Mouse (Mus musculus): ENCODE results near the gene Tmem132d. TPM values are rescaled to one million over a fixed set of nuclear protein-coding genes. Genes with fewer than 3 reads are reported as not detected.

The Tmem132d gene
- polyA plus RNA-seq, 1 experiment from 2014 or later = not detected

GRCm38 (mm10) chr5:127885566-127886505, 547.0 kb downstream of the Tmem132d start:
- Histone ChIP-seq H3K9me3 (ENCODE audit: control insufficient read depth) (0 out of 2 replicates have a peak, but pooled peaks cover 5% of the 10 kb centered on the region), H3K4me1 (replicated peaks; ENCODE audit: control insufficient read depth, insufficient read depth, low read length) (no peaks in the 10 kb centered on the region), H3K9ac (ENCODE audit: low read depth, low read length) (no peak overlapping the region), H3K4me3 (ENCODE audit: low read depth, low read length) (no peak overlapping the region), H3K4me2 (replicated peaks; ENCODE audit: low read depth) (no peak overlapping the region), H3K27me3 (replicated peaks; ENCODE audit: control insufficient read depth, insufficient read depth, low read length) (no peaks in the 10 kb centered on the region), H3K27ac (ENCODE audit: low read depth, low read length) (no peak overlapping the region), H3K36me3 (ENCODE audit: control insufficient read depth, insufficient read depth) (no peaks in the 10 kb centered on the region)
- no peak for ATAC-seq
- no peak for TF ChIP-seq CTCF (IDR thresholded peaks at IDR 0.05; ENCODE audit: low read depth)
- WGBS = 91% methylated on average over 18 of the region's 18 CpGs

GRCm38 (mm10) chr5:127883021-127883420, 549.9 kb downstream of the Tmem132d start:
- no peak for ATAC-seq
- Histone ChIP-seq H3K4me3 (ENCODE audit: low read depth, low read length) (no peak overlapping the region), H3K27me3 (replicated peaks; ENCODE audit: control insufficient read depth, insufficient read depth, low read length) (no peaks in the 10 kb centered on the region), H3K36me3 (ENCODE audit: control insufficient read depth, insufficient read depth) (no peaks in the 10 kb centered on the region), H3K27ac (ENCODE audit: low read depth, low read length) (no peak overlapping the region), H3K4me2 (replicated peaks; ENCODE audit: low read depth) (no peak overlapping the region), H3K9ac (ENCODE audit: low read depth, low read length) (no peak overlapping the region), H3K4me1 (replicated peaks; ENCODE audit: control insufficient read depth, insufficient read depth, low read length) (no peaks in the 10 kb centered on the region), H3K9me3 (ENCODE audit: control insufficient read depth) (0 out of 2 replicates have a peak, but pooled peaks cover 5% of the 10 kb centered on the region)
- WGBS = 60% methylated on average over 10 of the region's 10 CpGs
- TF ChIP-seq CTCF (IDR thresholded peaks at IDR 0.05; ENCODE audit: low read depth) = no peak

DNA sequence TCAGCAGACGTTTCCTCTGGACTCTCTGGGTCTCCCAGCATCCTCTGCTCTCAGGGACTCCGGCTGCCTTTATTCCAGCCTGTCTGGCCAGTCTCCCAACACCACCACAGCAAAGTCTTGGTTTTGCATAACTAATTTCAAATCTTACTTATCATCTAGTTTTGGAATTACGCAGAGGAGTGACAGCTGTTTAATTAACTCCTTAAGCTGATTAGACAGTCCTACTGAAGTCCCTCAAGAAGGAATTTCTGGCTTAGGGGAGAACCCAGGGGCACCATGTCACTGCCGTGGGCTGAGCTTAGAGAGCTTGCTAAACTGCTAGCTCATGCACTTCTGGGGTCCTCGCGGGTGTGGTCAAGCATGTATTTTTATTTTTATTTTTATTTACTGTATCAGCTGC, 558.4 kb downstream of the Tmem132d start:
- H3K9ac ChIP-seq (ENCODE audit: low read depth, low read length) = no peak overlapping the region
- TF ChIP-seq CTCF (IDR thresholded peaks at IDR 0.05; ENCODE audit: low read depth) = no peak
- no peak for ATAC-seq
- no peak overlapping the region for H3K4me3 ChIP-seq (ENCODE audit: low read depth, low read length)
- no peak overlapping the region for H3K4me2 ChIP-seq (replicated peaks; ENCODE audit: low read depth)
- WGBS = 80% methylated on average over 6 of the region's 6 CpGs
- 0 out of 2 replicates have a peak, but pooled peaks cover 2% of the 10 kb centered on the region for H3K9me3 ChIP-seq (ENCODE audit: control insufficient read depth)
- H3K36me3 ChIP-seq (ENCODE audit: control insufficient read depth, insufficient read depth) = no peaks in the 10 kb centered on the region
- no peaks in the 10 kb centered on the region for H3K4me1 ChIP-seq (replicated peaks; ENCODE audit: control insufficient read depth, insufficient read depth, low read length)
- no peak overlapping the region for H3K27ac ChIP-seq (ENCODE audit: low read depth, low read length)
- H3K27me3 ChIP-seq (replicated peaks; ENCODE audit: control insufficient read depth, insufficient read depth, low read length) = no peaks in the 10 kb centered on the region

DNA sequence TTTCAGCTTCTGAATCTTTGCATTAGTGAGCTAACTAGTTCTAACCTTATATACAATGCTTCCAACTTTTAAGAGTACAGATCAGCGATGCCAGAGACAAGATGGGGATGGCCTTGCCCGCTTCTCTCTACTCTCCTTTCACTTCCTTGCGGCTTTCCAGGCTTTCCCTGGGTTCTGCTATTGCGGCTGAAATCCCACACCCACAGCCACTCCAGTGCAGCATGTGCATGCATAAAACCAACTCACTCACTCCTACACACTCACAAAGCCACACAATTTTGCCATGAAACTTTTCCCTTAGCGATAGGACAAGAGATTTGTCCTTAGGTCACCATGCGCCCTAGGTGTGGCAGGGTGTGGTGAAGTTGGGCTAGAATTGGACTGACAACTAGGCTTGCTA, 567.7 kb downstream of the Tmem132d start:
- 83% methylated on average over 6 of the region's 6 CpGs for WGBS
- H3K4me1 ChIP-seq (replicated peaks; ENCODE audit: control insufficient read depth, insufficient read depth, low read length) = no peaks in the 10 kb centered on the region
- H3K27me3 ChIP-seq (replicated peaks; ENCODE audit: control insufficient read depth, insufficient read depth, low read length) = no peaks in the 10 kb centered on the region
- H3K36me3 ChIP-seq (ENCODE audit: control insufficient read depth, insufficient read depth) = no peaks in the 10 kb centered on the region
- no peak overlapping the region for H3K4me3 ChIP-seq (ENCODE audit: low read depth, low read length)
- H3K4me2 ChIP-seq (replicated peaks; ENCODE audit: low read depth) = no peak overlapping the region
- H3K9ac ChIP-seq (ENCODE audit: low read depth, low read length) = no peak overlapping the region
- 0 out of 2 replicates have a peak, but pooled peaks cover 2% of the 10 kb centered on the region for H3K9me3 ChIP-seq (ENCODE audit: control insufficient read depth)
- ATAC-seq = no peak
- no peak overlapping the region for H3K27ac ChIP-seq (ENCODE audit: low read depth, low read length)
- no peak for TF ChIP-seq CTCF (IDR thresholded peaks at IDR 0.05; ENCODE audit: low read depth)

GRCm38 (mm10) chr5:127859719-127860118, 573.2 kb downstream of the Tmem132d start:
- WGBS = 70% methylated on average over 2 of the region's 2 CpGs
- Histone ChIP-seq H3K27ac (ENCODE audit: low read depth, low read length) (no peak overlapping the region), H3K9ac (ENCODE audit: low read depth, low read length) (no peak overlapping the region), H3K27me3 (replicated peaks; ENCODE audit: control insufficient read depth, insufficient read depth, low read length) (no peaks in the 10 kb centered on the region), H3K9me3 (ENCODE audit: control insufficient read depth) (no peaks in the 10 kb centered on the region), H3K4me1 (replicated peaks; ENCODE audit: control insufficient read depth, insufficient read depth, low read length) (no peaks in the 10 kb centered on the region), H3K36me3 (ENCODE audit: control insufficient read depth, insufficient read depth) (no peaks in the 10 kb centered on the region), H3K4me3 (ENCODE audit: low read depth, low read length) (no peak overlapping the region), H3K4me2 (replicated peaks; ENCODE audit: low read depth) (no peak overlapping the region)
- ATAC-seq = no peak
- no peak for TF ChIP-seq CTCF (IDR thresholded peaks at IDR 0.05; ENCODE audit: low read depth)

DNA sequence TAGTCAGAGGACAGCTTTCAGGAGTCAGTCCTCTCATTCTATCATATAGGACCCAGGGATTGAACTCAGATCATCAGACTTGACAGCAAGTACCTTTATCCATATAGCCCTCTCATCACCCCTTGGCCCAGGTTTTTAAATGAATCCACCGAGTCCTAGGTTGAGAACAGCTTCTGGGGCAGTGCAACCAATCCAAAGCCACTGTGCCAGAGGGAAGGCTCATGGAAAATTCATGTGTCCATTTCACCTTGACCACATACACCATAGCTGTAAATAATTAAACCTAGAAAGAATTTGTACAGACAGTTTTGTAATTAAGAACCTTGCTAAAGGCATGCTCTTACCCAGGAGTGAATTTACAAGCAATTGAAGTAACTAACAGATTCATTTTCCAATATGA, 580.6 kb downstream of the Tmem132d start:
- 80% methylated on average over 1 of the region's 1 CpGs for WGBS
- H3K36me3 ChIP-seq (ENCODE audit: control insufficient read depth, insufficient read depth) = no peaks in the 10 kb centered on the region
- TF ChIP-seq CTCF (IDR thresholded peaks at IDR 0.05; ENCODE audit: low read depth) = no peak
- no peak overlapping the region for H3K4me3 ChIP-seq (ENCODE audit: low read depth, low read length)
- H3K27ac ChIP-seq (ENCODE audit: low read depth, low read length) = no peak overlapping the region
- no peak overlapping the region for H3K4me2 ChIP-seq (replicated peaks; ENCODE audit: low read depth)
- H3K9me3 ChIP-seq (ENCODE audit: control insufficient read depth) = no peaks in the 10 kb centered on the region
- no peaks in the 10 kb centered on the region for H3K27me3 ChIP-seq (replicated peaks; ENCODE audit: control insufficient read depth, insufficient read depth, low read length)
- no peak for ATAC-seq
- no peaks in the 10 kb centered on the region for H3K4me1 ChIP-seq (replicated peaks; ENCODE audit: control insufficient read depth, insufficient read depth, low read length)
- H3K9ac ChIP-seq (ENCODE audit: low read depth, low read length) = no peak overlapping the region

All from intestine, postnatal 0 days (tissue).